Mouse (Mus musculus): ENCODE results near the gene Itgb1bp2. TPM values are rescaled to one million over a fixed set of nuclear protein-coding genes. Genes with fewer than 3 reads are reported as not detected.
A peak's percentile ranks its signal among the peaks of the same experiment; 100 is the strongest.

The Itgb1bp2 gene
- 2.8 TPM in 2 replicates for polyA plus RNA-seq (2015; fragmentation: Nextera tagmentation; extraction: Ambion mirVana)

- no peaks in the 10 kb centered on the region for H3K9me3 ChIP-seq
- no peak within 1 kb of the TSS for H3K4me3 ChIP-seq (replicated peaks)
- 75% methylated on average over 4 of the region's 4 CpGs for WGBS
- no peak for ATAC-seq
- peaks cover 77% of the 10 kb centered on the region for H3K36me3 ChIP-seq
- no peak within 1 kb of the TSS for H3K27ac ChIP-seq
- H3K4me2 ChIP-seq (replicated peaks), result no peak within 1 kb of the TSS
- H3K9ac ChIP-seq (replicated peaks), result no peak within 1 kb of the TSS
- H3K4me1 ChIP-seq (replicated peaks), result no peaks in the 10 kb centered on the region
- H3K27me3 ChIP-seq, result no peaks in the 10 kb centered on the region
Observed at GRCm38 (mm10) chrX:101448886-101449475, at the start of gene Itgb1bp2. Itgb1bp2 (plus strand) TSS chrX:101449088.

DNA sequence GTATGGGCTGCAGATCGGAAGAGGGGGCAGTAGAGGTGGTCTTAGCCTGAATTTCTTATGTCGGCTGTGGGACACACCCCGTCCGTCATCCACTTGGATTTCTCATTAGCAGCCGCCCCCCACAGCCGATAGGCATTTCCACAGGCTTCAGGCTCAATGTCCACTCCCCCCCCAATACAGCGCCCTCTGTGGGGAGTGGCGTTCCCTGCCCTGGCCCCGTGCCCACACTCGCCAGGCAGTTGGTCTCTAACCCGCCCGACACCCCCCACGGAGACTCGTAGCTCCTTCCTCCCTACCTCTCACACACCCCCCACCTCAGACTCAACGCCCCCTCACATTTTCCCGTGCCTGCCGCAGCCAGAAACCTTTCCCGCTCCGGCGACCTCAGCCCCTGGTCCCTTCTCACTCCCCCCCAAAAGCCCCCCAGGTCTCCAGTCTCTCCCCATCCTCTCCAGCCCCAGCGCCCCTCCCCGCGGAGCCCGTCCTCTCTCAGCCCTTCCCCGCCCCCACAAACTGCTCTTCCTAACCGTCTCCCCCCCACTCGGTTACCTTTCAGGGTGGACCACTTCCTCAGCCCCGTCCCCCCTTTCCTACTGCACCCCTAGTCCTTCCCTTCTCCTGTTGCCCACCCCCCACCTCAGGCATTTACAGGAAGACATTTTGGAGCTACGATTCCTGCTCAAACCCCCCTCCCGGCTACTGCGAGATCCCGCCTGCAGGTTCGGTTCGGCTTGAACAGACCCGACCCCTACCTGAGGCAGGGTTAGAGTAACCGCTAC is 29.8 kb upstream of the Itgb1bp2 start:
- WGBS, result 21% methylated on average over 35 of the region's 36 CpGs
- Histone ChIP-seq H3K9ac (replicated peaks) (peak overlapping the region; percentile 72), H3K36me3 (peaks cover 7% of the 10 kb centered on the region), H3K4me2 (replicated peaks) (peak overlapping the region; percentile 66), H3K9me3 (no peaks in the 10 kb centered on the region), H3K27ac (peak overlapping the region; percentile 78), H3K4me1 (replicated peaks) (peaks cover 26% of the 10 kb centered on the region), H3K27me3 (no peaks in the 10 kb centered on the region; the same call in 1 of the 2 replicates), H3K4me3 (replicated peaks) (peak overlapping the region; percentile 57)
- no peak for ATAC-seq

- Histone ChIP-seq H3K27ac (peak overlapping the region; percentile 78), H3K9ac (replicated peaks) (peak overlapping the region; percentile 72), H3K4me3 (replicated peaks) (peak overlapping the region; percentile 57), H3K9me3 (no peaks in the 10 kb centered on the region), H3K27me3 (no peaks in the 10 kb centered on the region; the same call in 1 of the 2 replicates), H3K4me1 (replicated peaks) (peaks cover 26% of the 10 kb centered on the region), H3K36me3 (peaks cover 7% of the 10 kb centered on the region), H3K4me2 (replicated peaks) (peak overlapping the region; percentile 66)
- 18% methylated on average over 54 of the region's 54 CpGs for WGBS
- ATAC-seq, result peak; percentile 97
Observed at GRCm38 (mm10) chrX:101419725-101420699, 28.9 kb upstream of the Itgb1bp2 start.

DNA sequence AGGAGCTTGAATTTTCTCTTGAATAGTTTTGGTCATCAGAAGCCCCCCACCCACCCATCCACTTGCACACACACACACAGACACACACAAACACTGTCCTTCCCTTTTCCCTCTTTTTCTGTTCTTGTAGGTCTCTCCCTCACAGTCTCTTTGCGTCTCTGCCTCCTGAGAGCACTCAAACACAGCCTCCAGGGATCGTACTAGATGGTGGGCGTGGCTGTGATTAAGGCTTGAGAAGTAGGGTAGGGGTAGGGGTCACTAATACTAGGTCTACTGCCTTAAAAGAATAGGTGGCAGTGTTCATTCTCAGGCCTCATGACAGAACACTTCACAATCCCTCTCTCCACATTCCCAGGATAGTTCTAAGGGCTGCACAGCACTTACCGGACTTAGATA is 28.2 kb upstream of the Itgb1bp2 start, which contains the start of gene Zmym3:
Zmym3 (minus strand) TSS at position 150 of the 396 bp plus-strand sequence.
- H3K9ac ChIP-seq (replicated peaks), result peak within 1 kb of the TSS; percentile 59
- H3K9me3 ChIP-seq, result no peaks in the 10 kb centered on the region
- peaks cover 26% of the 10 kb centered on the region for H3K4me1 ChIP-seq (replicated peaks)
- H3K27ac ChIP-seq, result peak within 1 kb of the TSS; percentile 78
- H3K36me3 ChIP-seq, result peaks cover 2% of the 10 kb centered on the region
- peak within 1 kb of the TSS; percentile 66 for H3K4me2 ChIP-seq (replicated peaks)
- H3K4me3 ChIP-seq (replicated peaks), result peak within 1 kb of the TSS; percentile 57
- H3K27me3 ChIP-seq, result no peaks in the 10 kb centered on the region; the same call in 1 of the 2 replicates
- ATAC-seq, result no peak
- 36% methylated on average over 4 of the region's 4 CpGs for WGBS

- Histone ChIP-seq H3K36me3 (no peaks in the 10 kb centered on the region), H3K27me3 (no peaks in the 10 kb centered on the region; the same call in 1 of the 2 replicates), H3K4me3 (replicated peaks) (no peak overlapping the region), H3K4me1 (replicated peaks) (peaks cover 13% of the 10 kb centered on the region), H3K4me2 (replicated peaks) (no peak overlapping the region), H3K27ac (no peak overlapping the region), H3K9ac (replicated peaks) (no peak overlapping the region), H3K9me3 (no peaks in the 10 kb centered on the region)
- no peak for ATAC-seq
- 88% methylated on average over 2 of the region's 2 CpGs for WGBS
Observed at GRCm38 (mm10) chrX:101423462-101423861, 25.4 kb upstream of the Itgb1bp2 start.

DNA sequence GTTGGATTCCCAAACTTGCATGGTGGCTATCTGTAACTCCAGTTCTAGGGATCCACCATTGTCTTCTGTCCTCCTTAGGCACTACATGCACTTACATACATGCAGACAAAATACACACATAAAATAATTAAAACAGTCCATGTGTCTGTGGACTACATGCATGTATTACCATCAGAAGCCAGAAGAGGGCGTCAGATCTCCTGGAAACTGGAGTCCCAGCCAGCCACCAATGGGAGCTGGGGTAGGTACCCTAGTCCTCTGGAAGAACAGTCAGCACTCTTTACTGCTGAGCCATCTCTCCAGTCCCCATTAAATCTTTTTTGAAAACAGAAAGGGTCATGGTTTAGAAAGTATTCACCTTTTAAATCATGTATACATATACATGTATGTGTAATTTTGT is 21.1 kb upstream of the Itgb1bp2 start:
- WGBS, result 11% methylated on average over 1 of the region's 1 CpGs
- no peak overlapping the region for H3K4me2 ChIP-seq (replicated peaks)
- no peaks in the 10 kb centered on the region for H3K9me3 ChIP-seq
- no peak overlapping the region for H3K4me3 ChIP-seq (replicated peaks)
- peaks cover 4% of the 10 kb centered on the region; the same call in 1 of the 2 replicates for H3K36me3 ChIP-seq
- no peaks in the 10 kb centered on the region for H3K27me3 ChIP-seq
- H3K27ac ChIP-seq, result no peak overlapping the region
- ATAC-seq, result no peak
- peaks cover 24% of the 10 kb centered on the region for H3K4me1 ChIP-seq (replicated peaks)
- no peak overlapping the region for H3K9ac ChIP-seq (replicated peaks)

GRCm38 (mm10) chrX:101428785-101429141 is 20.1 kb upstream of the Itgb1bp2 start:
- Histone ChIP-seq H3K27me3 (no peaks in the 10 kb centered on the region), H3K9me3 (no peaks in the 10 kb centered on the region), H3K4me2 (replicated peaks) (peak overlapping the region; percentile 49), H3K9ac (replicated peaks) (peak overlapping the region; percentile 36), H3K4me1 (replicated peaks) (peaks cover 24% of the 10 kb centered on the region), H3K36me3 (peaks cover 9% of the 10 kb centered on the region; the same call in 1 of the 2 replicates), H3K27ac (peak overlapping the region; percentile 86), H3K4me3 (replicated peaks) (peak overlapping the region; percentile 68)
- peak; percentile 10 for ATAC-seq
- WGBS, result 27% methylated on average over 7 of the region's 7 CpGs

DNA sequence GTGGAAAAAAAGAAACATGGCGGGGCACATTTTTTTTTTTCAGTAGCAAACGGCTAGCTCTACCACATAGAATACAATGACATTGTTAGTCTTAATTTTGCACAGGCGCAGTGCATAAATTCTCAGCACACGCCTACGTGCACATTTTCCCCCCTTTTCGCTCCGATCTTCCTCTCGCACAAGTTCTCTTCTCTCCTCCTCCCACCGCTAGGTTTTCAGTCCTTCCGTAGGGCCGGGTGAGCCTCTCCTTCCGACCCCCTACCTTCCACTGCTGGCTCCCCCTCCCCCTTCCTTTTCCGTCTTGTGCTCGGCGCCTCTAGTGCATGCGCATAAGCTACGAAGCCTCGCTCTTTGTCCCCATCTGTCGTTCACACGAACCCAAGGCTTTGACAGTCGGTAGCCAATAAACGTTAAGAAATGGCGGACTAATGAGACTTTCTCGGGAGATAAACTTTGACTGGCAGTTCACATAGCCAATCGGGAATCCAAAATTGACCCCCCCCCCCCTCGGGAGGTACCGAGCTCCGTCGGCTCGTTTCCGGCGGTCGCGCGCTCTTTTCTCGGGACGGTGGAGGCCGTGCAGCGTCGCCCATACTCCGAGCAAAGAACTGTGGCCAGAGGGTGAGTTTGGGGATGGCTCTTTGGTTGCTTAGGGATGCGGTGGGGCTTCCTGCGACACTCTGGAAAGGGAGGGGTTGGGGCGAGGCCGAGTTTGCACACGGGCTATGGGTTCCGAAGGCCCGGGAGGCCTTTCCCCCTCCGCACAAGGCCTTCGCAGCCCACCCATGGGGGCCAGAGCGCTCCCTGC is 19.5 kb upstream of the Itgb1bp2 start, which contains the start of gene Nono:
Nono (plus strand) TSS at position 177 of the 808 bp plus-strand sequence.
- Histone ChIP-seq H3K4me2 (replicated peaks) (peak within 1 kb of the TSS; percentile 58), H3K9me3 (no peaks in the 10 kb centered on the region), H3K36me3 (peaks cover 9% of the 10 kb centered on the region; the same call in 1 of the 2 replicates), H3K9ac (replicated peaks) (peak within 1 kb of the TSS; percentile 85), H3K4me3 (replicated peaks) (peak within 1 kb of the TSS; percentile 68), H3K4me1 (replicated peaks) (peaks cover 24% of the 10 kb centered on the region), H3K27ac (peak within 1 kb of the TSS; percentile 94), H3K27me3 (no peaks in the 10 kb centered on the region)
- WGBS, result 22% methylated on average over 51 of the region's 51 CpGs
- peak; percentile 97 for ATAC-seq

DNA sequence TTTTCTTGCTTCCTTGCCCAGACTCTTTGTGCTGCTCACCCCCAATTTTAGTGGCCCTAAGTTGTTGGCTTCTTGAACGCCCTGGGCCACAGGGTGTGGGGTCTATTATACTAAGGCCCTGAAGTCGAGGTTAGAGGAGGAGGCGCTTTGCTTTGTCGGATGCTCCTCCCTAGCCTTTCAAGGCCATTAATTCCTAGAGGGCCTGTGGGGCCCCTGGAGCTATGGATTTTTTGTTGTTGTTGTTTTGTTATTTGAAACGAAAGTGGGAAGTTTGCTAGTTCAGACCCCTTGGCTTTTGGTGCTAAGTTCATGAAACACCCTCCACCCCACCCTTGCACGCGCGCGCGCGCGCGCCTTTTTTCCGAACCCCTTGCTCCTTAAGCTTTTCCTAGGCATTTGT is 18.9 kb upstream of the Itgb1bp2 start:
- H3K9me3 ChIP-seq, result no peaks in the 10 kb centered on the region
- peak; percentile 44; the same call in 1 of the 2 replicates for ATAC-seq
- H3K4me2 ChIP-seq (replicated peaks), result peak overlapping the region; percentile 58
- H3K36me3 ChIP-seq, result peaks cover 11% of the 10 kb centered on the region; the same call in 1 of the 2 replicates
- H3K4me1 ChIP-seq (replicated peaks), result peaks cover 24% of the 10 kb centered on the region
- peak overlapping the region; percentile 94 for H3K27ac ChIP-seq
- no peaks in the 10 kb centered on the region for H3K27me3 ChIP-seq
- whole genome bisulfite sequencing, result 32% methylated on average over 14 of the region's 14 CpGs
- H3K9ac ChIP-seq (replicated peaks), result peak overlapping the region; percentile 85
- H3K4me3 ChIP-seq (replicated peaks), result peak overlapping the region; percentile 68

DNA sequence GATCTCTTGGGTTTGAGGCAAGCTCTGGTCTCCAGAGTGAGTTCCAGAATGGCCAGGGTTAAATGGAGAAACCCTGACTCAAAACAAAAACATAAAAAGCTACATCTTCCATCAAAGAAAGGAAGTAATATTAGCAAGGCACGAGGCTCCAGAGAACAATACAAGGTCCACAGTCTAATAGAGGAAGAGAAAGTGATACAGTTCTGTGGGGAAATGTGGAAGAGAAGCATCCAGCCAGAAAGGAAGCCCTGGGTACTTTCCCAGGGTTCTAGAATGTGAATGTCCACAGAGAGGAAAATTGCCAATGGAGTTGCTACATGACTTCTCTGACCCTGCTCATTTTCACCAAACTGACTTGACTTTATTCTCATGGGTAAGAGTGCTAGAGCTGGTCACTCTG is 2.3 kb downstream of the Itgb1bp2 start:
- no peak overlapping the region for H3K9ac ChIP-seq (replicated peaks)
- no peak overlapping the region for H3K27ac ChIP-seq
- no peak for ATAC-seq
- H3K4me3 ChIP-seq (replicated peaks), result no peak overlapping the region
- WGBS, result 85% methylated on average over 1 of the region's 1 CpGs
- H3K4me1 ChIP-seq (replicated peaks), result no peaks in the 10 kb centered on the region
- no peak overlapping the region for H3K4me2 ChIP-seq (replicated peaks)
- peaks cover 61% of the 10 kb centered on the region for H3K36me3 ChIP-seq
- H3K27me3 ChIP-seq, result no peaks in the 10 kb centered on the region
- no peaks in the 10 kb centered on the region for H3K9me3 ChIP-seq

DNA sequence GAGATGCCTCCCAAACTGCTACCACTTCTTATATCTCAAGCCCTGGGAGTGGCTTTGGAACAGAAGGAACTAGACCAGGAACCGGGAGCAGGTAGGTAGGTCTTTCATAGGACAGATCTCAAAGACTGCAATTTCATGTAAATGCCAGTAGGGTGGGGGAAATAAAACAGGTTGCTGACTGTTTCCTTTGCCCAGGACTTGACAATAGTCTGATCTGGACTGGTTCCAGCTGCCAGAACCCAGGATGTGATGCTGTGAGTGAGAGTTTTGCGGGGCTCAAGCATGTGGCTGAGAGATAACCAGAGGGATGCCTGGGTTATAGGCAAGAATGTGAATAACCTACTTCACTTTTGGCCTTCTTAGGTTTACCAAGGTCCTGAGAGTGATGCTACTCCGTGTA is 2.7 kb downstream of the Itgb1bp2 start:
- Histone ChIP-seq H3K4me3 (replicated peaks) (no peak overlapping the region), H3K9ac (replicated peaks) (no peak overlapping the region), H3K4me1 (replicated peaks) (no peaks in the 10 kb centered on the region), H3K4me2 (replicated peaks) (no peak overlapping the region), H3K27ac (no peak overlapping the region), H3K27me3 (no peaks in the 10 kb centered on the region), H3K36me3 (peaks cover 57% of the 10 kb centered on the region), H3K9me3 (no peaks in the 10 kb centered on the region)
- no peak for ATAC-seq
- 83% methylated on average over 3 of the region's 3 CpGs for WGBS

Measured in midbrain, embryonic 13.5 days (tissue).